8 mouse cellular contexts compared by ENCODE assay signal in the genomic region with DNA sequence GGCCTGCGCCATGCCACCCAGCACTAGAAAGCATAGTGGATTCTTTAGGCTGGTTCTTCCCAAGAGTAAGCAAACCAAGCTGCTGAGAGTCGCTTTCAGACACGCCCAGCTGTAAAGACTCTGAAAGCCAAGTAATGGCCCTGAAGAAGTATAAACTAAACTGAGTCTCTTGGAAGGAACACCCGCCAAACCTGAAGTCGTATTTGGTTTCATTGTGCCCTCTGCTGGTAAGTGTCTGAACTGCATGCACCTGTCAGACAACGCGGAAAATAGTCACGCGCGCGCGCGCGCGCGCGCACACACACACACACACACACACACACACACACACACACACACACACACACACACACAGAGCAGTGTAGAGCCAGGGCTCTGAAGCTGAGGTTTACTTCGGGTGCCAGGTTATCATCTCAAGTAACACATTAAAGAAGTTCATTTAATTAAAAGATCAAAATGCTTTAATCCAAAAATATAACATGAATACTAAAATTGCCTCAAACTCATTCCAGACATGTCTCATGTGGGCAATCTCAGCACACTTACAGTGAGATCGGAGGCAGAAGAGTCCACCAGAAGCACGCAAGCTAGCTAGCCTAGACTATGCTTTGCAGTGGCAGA. TPM values are rescaled to one million over a fixed set of nuclear protein-coding genes. Genes with fewer than 3 reads are reported as not detected.
DNase-seq lines count a peak whose midpoint lies in the region; ATAC-seq and TF ChIP-seq lines count a peak whose summit lies in the region.
"Had no signal": no experiment of that assay in that cellular context is flagged by ENCODE, and none has a peak within 500 bp of the region (broad histone marks: within the 10 kb centered on the region; RNA-seq: fewer than 3 reads in every experiment).

No protein-coding gene starts in this region.

- H3K9me3 ChIP-seq in forebrain, embryonic 15.5 days: no peaks in the 10 kb centered on the region
- no peaks in the 10 kb centered on the region for H3K9me3 ChIP-seq in hindbrain, embryonic 15.5 days
- H3K9me3 ChIP-seq: neural tube, embryonic 13.5 days had no signal

- no peak for TF ChIP-seq POLR2A in brain, embryonic 14.5 days (IDR thresholded peaks at IDR 0.05; ENCODE audit: borderline replicate concordance, extremely low read depth, insufficient read depth, insufficient read length, poor library complexity, severe bottlenecking)
- TF ChIP-seq POLR2A in small intestine, adult 2 months (IDR thresholded peaks at IDR 0.05; ENCODE audit: low read depth, low read length): no peak

- TF ChIP-seq CTCF in brain, embryonic 14.5 days (IDR thresholded peaks at IDR 0.05; ENCODE audit: borderline replicate concordance, extremely low read depth, insufficient read depth, insufficient read length): peak; percentile 81
- 0 out of 2 replicates have a peak, but pooled peaks have one; percentile 48 for TF ChIP-seq CTCF in small intestine, adult 2 months (IDR thresholded peaks at IDR 0.05; ENCODE audit: extremely low read depth, insufficient read length, insufficient replicate concordance, low read depth, low read length)

- intact Hi-C loops in left cerebral cortex, postnatal 10 days (cut with DNase I): loop anchor here (5.0 kb wide), 3 partner anchors 139 to 1019 kb away; no protein-coding TSS in a partner anchor

- peaks cover 18% of the 10 kb centered on the region for H3K4me1 ChIP-seq in forebrain, embryonic 15.5 days
- peaks cover 14% of the 10 kb centered on the region for H3K4me1 ChIP-seq in hindbrain, embryonic 15.5 days (replicated peaks)
- H3K4me1 ChIP-seq in small intestine, adult 2 months (ENCODE audit: control insufficient read depth, insufficient read depth, insufficient read length, low read length): peaks cover 8% of the 10 kb centered on the region; the same call in 1 of the 2 replicates

- no peaks in the 10 kb centered on the region for H3K27me3 ChIP-seq in forebrain, embryonic 15.5 days
- H3K27me3 ChIP-seq in hindbrain, embryonic 15.5 days: no peaks in the 10 kb centered on the region
- H3K27me3 ChIP-seq in small intestine, adult 2 months (ENCODE audit: control insufficient read depth, insufficient read depth, low read length): no peaks in the 10 kb centered on the region
- H3K27me3 ChIP-seq: neural tube, embryonic 13.5 days had no signal

- H3K9ac ChIP-seq in forebrain, embryonic 15.5 days (replicated peaks): no peak overlapping the region
- H3K9ac ChIP-seq in hindbrain, embryonic 15.5 days: no peak overlapping the region
- H3K9ac ChIP-seq: neural tube, embryonic 13.5 days had no signal

- ATAC-seq in forebrain, embryonic 15.5 days (replicated peaks): 0 out of 2 replicates have a peak, but pooled peaks have one; percentile 5
- no peak for ATAC-seq in hindbrain, embryonic 15.5 days (ENCODE audit: low FRiP score, low read depth)

- no peak overlapping the region for H3K4me2 ChIP-seq in forebrain, embryonic 15.5 days (replicated peaks)
- peak overlapping the region; percentile 28 for H3K4me2 ChIP-seq in hindbrain, embryonic 15.5 days
- H3K4me2 ChIP-seq: neural tube, embryonic 13.5 days had no signal

- 14% methylated on average over 18 of the region's 20 CpGs for WGBS in forebrain, embryonic 15.5 days
- WGBS in hindbrain, embryonic 15.5 days: 14% methylated on average over 20 of the region's 20 CpGs
- WGBS in small intestine, adult 2 months: 8% methylated on average over 20 of the region's 20 CpGs

- H3K4me3 ChIP-seq in forebrain, embryonic 15.5 days: no peak overlapping the region
- no peak overlapping the region for H3K4me3 ChIP-seq in hindbrain, embryonic 15.5 days
- H3K4me3 ChIP-seq in small intestine, adult 2 months (ENCODE audit: low read depth, low read length): no peak overlapping the region
- H3K4me3 ChIP-seq: neural tube, embryonic 13.5 days had no signal

- no peak overlapping the region for H3K27ac ChIP-seq in forebrain, embryonic 15.5 days (replicated peaks)
- no peak overlapping the region for H3K27ac ChIP-seq in hindbrain, embryonic 15.5 days (replicated peaks)
- no peak overlapping the region for H3K27ac ChIP-seq in small intestine, adult 2 months (ENCODE audit: insufficient read depth, low read depth, low read length)
- H3K27ac ChIP-seq: neural tube, embryonic 13.5 days had no signal

- no peaks in the 10 kb centered on the region for H3K36me3 ChIP-seq in forebrain, embryonic 15.5 days
- no peaks in the 10 kb centered on the region for H3K36me3 ChIP-seq in hindbrain, embryonic 15.5 days
- no peaks in the 10 kb centered on the region for H3K36me3 ChIP-seq in small intestine, adult 2 months (ENCODE audit: control insufficient read depth, insufficient read depth, low read length)
- H3K36me3 ChIP-seq: neural tube, embryonic 13.5 days had no signal

- DNase-seq in MN1 (ENCODE audit: low spot score): peak; percentile 65
- peak; percentile 88 for DNase-seq in brain, embryonic 14.5 days (ENCODE audit: low read depth)
- DNase-seq in left cerebral cortex, postnatal 10 days (ENCODE audit: extremely low spot score in 1 of 2, low spot score in 2 of 2): peak; percentile 75 to 81
- DNase-seq in mesoderm, embryonic 11.5 days (ENCODE audit: low read depth, low spot score): peak; percentile 86

RNA-seq across cellular contexts. Expression of gene Psmc1, which starts 3.6 kb away (rescaled TPM):
- 108 and 128 TPM in 2 replicates for polyA plus RNA-seq in brain, embryonic 14.5 days (2012; rRNA removed)
- polyA plus RNA-seq in forebrain, embryonic 15.5 days (2015; fragmentation: Nextera tagmentation; extraction: Ambion mirVana): 272 and 277 TPM in 2 replicates
- 263 and 274 TPM in 2 replicates for polyA plus RNA-seq in hindbrain, embryonic 15.5 days (2015; fragmentation: Nextera tagmentation; extraction: Ambion mirVana)
- total RNA-seq in left cerebral cortex, postnatal 10 days (2021): 100 to 1,000 TPM; 192 to 193 TPM
- polyA plus RNA-seq in small intestine, adult 2 months (2012; rRNA removed): 12.8 and 20.0 TPM in 2 replicates

RNA-seq across cellular contexts. Expression of gene Nrde2, which starts 53.1 kb away (rescaled TPM):
- 16.1 and 16.3 TPM in 2 replicates for polyA plus RNA-seq in brain, embryonic 14.5 days (2012; rRNA removed)
- polyA plus RNA-seq in forebrain, embryonic 15.5 days (2015; fragmentation: Nextera tagmentation; extraction: Ambion mirVana): 16.5 and 16.6 TPM in 2 replicates
- polyA plus RNA-seq in hindbrain, embryonic 15.5 days (2015; fragmentation: Nextera tagmentation; extraction: Ambion mirVana): 12.5 and 13.4 TPM in 2 replicates
- 10 to 100 TPM; 12.9 to 14.9 TPM for total RNA-seq in left cerebral cortex, postnatal 10 days (2021)
- polyA plus RNA-seq in small intestine, adult 2 months (2012; rRNA removed): 2.0 and 5.4 TPM in 2 replicates
